Mouse (Mus musculus): ENCODE results near the gene Pate2.

GRCm38 (mm10) chr9:35541024-35541423 lies 29.1 kb upstream of the Pate2 start:
- TF ChIP-seq POLR2A (IDR thresholded peaks at IDR 0.05; ENCODE audit: extremely low read depth, insufficient read depth, low read length) = no peak
- no peak for TF ChIP-seq CTCF (IDR thresholded peaks at IDR 0.05; ENCODE audit: extremely low read depth, insufficient read depth, low read length)

Measured in cortical plate, adult 2 months (tissue).